Mouse (Mus musculus) v-Abl transformed pro-B cells (cell line): ENCODE data around the gene Fam126a.

Experiments
- in situ Hi-C, 2 experiments: fragments of 400-800 bp; cut with MboI; formaldehyde crosslinking; loops; one replicate each; pipeline ENCODE4 v1.15.1; 2025; ENCODE audit not compliant: unreplicated experiment in 2 of 2

The Fam126a gene

GRCm38 (mm10) chr5:24043367-24043766 is 12.9 kb upstream of the Fam126a start:
- in situ Hi-C loops, result loop anchor here in 1 of 2 experiments (25.0 kb wide), 1 partner anchor 656 kb away; no protein-coding TSS in a partner anchor

DNA sequence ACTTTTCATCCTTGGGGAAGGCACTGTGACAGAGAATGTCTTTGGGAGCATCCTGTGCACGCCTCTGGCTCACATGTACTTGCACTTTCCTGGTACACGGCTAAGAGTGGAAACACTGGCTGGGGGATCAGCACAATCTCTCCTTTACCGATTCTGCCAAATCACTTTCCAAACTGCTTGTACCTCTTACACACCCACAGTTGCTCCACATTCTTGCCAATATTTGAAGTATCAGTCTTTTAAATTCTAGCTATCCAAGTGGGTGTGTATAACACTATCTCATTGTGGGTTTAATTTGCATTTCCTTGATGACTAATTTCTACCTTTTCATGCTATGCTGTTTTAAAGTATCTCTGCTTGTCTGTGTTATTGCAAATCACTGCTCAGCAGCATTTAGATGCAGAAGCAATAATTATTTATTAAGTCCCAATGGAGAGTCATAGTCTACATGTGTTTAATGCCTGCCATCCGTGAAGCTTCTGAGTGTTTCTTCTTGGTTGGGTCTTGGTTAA is 10.9 kb upstream of the Fam126a start:
- in situ Hi-C loops, result loop anchor here in 1 of 2 experiments (25.0 kb wide), 1 partner anchor 654 kb away; no protein-coding TSS in a partner anchor

GRCm38 (mm10) chr5:24040601-24041000 is 10.1 kb upstream of the Fam126a start:
- in situ Hi-C loops, result loop anchor here in 1 of 2 experiments (25.0 kb wide), 1 partner anchor 653 kb away; no protein-coding TSS in a partner anchor

DNA sequence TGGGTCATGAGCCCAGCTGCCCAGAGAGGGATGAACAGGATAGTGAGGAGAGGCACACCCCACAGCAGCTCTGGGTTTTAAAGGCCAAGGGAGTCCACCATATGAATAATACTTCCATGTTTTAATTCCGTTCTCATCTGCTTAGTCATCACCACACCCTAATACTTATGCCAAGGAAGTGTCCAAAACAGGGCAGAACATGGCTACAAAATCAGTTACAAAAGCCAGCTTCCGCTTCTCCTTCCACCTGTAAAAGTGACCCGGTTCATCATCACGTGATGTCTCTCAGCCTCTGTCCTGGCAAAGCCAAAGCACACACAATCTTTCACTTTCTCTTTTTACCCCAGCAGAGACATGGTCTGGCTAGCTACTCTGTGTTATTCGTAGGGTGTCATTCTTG is 8.9 kb upstream of the Fam126a start:
- in situ Hi-C loops, result loop anchor here in 1 of 2 experiments (25.0 kb wide), 1 partner anchor 652 kb away; no protein-coding TSS in a partner anchor

GRCm38 (mm10) chr5:24038819-24039218 is 8.3 kb upstream of the Fam126a start:
- in situ Hi-C loops, result loop anchor here in 1 of 2 experiments (25.0 kb wide), 1 partner anchor 652 kb away; no protein-coding TSS in a partner anchor

GRCm38 (mm10) chr5:24038190-24038589 is 7.7 kb upstream of the Fam126a start:
- in situ Hi-C loops, result loop anchor here in 1 of 2 experiments (25.0 kb wide), 1 partner anchor 651 kb away; no protein-coding TSS in a partner anchor

- in situ Hi-C loops, result loop anchor here in 1 of 2 experiments (25.0 kb wide), 1 partner anchor 649 kb away; no protein-coding TSS in a partner anchor
These were observed 6.2 kb upstream of the Fam126a start for GRCm38 (mm10) chr5:24036731-24037130.

DNA sequence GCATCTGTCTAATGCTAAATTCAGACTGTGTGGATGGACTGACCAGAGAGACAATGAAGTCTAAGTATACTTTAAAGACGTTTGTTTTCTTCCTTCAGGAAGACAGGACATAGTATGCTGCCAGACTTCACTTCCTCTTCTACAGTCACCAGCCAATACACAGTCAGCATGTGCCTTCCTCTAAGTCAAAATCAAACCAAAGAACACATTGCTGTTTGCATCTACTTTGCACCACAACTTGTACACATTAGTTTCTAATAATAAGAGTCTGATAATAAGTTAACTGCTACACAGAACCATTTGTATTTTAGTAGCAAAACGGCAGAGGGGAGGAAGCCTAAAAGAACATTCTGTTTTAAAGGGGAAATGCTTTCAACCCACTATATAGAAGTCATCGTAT is 4.5 kb upstream of the Fam126a start:
- in situ Hi-C loops, result loop anchor here in 1 of 2 experiments (25.0 kb wide), 1 partner anchor 648 kb away; no protein-coding TSS in a partner anchor

DNA sequence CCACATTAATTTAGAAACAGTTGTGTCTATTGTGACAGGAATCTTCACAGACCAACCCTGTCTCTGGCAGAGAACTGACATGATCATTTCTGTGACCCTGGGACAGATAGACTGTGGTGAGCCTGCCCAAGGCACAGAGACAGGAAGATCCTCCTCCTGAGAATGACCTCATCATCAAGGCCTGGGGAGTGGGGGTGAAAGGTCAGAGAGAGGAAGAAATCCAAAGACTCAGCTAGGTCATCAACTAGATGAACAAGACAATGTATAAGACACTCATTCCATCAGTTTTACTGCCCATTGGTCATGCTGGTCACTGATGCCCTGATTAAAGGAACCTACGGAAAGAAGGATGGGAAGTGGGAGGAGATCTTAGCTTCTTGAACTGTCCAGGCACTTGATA is 3.6 kb upstream of the Fam126a start:
- in situ Hi-C loops, result loop anchor here in 1 of 2 experiments (25.0 kb wide), 1 partner anchor 647 kb away; no protein-coding TSS in a partner anchor

DNA sequence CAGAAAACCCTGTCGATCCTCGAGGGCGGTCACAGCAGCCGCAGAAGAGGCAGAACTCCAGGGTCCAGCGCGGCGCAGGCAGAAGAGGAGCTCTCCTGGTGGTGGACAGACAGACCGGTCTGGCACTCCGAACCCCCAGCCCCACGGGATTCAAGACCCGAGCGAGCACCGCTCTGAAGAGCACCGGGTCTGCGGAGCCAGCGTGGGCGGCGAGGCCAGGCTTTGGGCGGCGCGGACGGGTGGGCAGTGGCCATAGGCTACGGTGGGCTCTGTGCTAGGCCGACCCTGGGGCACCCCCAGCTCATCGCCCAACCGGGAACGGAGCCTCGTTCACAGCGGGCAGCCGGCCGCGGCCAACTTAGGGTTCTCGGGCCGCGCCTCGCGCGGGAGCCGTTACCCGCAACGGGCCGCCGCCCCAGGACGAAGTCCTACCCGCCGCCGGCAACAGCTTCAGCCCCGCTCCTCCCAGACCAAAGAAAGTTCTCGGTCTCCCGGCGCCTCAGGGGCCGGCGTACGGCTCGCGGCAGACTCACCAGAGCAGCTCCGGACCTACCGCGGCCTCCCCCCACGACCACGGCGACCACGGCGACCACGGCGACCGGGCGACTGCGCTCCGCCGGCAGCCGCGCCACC is 428 bp downstream of the Fam126a start:
- in situ Hi-C loops, result loop anchor here in 1 of 2 experiments (25.0 kb wide), 1 partner anchor 643 kb away; no protein-coding TSS in a partner anchor

- in situ Hi-C loops, result loop anchor here in 1 of 2 experiments (25.0 kb wide), 1 partner anchor 642 kb away; no protein-coding TSS in a partner anchor
These were observed 1.1 kb downstream of the Fam126a start for GRCm38 (mm10) chr5:24029331-24029771.

DNA sequence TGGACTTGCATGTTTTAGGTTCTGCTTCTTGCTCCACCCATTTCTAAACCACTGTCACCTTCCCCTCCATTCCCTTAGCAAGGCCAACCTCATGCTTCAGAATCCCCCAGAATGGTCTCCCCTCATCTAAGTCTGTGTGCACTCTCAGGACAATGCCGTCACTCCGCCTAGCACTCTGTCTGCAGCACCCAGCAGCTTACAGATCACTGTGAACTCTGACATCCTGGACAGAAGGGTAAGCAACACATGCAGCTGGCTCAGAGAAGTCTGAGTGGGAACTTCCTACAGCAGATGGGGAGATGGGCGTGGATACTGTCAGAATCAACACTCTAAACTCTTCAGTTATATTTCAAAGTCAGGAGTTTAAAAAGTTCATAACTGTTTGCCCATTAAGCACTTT is 5.5 kb downstream of the Fam126a start:
- in situ Hi-C loops, result loop anchor here in 1 of 2 experiments (25.0 kb wide), 1 partner anchor 638 kb away; no protein-coding TSS in a partner anchor

DNA sequence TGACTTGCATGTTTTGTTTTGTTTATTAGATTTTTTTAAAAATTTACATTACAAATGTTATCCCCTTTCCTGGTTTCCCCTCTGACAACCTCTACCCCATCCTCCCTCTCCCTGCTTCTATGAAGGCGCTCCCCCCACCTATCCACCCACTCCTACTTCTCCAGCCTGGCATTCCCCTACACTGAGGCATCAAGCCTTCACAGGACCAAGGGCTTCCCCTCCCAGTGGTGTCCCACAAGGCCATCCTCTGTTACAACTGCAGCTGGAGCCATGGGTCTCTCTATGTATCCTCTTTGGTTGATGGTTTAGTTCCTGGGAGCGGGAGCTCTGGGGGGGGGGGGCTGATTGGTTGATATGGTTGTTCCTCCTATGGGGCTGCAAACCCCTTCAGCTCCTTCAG is 7.3 kb downstream of the Fam126a start:
- in situ Hi-C loops, result no loop called here

DNA sequence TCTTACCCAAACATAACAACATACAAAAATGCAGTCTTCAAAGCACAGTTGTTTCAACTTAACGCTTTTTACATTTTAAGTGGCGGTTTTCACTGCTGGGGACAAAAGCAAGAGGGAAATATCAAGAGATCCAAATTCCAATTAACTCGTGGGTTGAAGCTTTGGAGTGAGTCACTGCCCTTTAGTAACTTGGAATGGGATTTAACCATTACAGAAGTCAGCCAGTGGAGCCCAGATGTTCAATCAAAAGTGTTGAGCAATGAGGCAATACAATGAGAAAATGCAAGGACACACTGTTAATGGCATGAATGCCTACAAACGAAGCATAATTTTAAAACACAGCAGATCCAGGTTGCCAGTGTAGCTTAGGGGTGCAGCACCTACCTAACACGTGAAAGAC is 8.8 kb downstream of the Fam126a start:
- in situ Hi-C loops, result no loop called here

DNA sequence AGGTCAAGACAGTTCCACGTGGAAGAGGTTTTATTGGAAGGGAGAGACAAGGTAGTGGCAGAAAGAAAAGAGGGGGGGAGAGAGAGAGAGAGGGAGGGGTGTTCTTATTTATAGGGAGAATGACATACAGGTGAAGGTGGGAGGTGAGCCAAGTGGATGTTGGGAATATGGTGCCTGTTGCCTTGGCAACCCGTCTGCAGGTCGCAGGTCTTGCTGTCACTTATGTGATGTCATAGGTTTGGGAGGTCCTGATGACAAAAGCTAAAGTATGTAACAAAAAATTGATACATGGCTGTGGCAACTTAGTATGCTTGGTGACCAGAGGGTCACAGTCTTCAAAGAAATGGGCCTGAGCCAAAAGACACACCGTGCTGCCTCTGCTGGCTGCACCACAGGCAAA is 10.1 kb downstream of the Fam126a start:
- in situ Hi-C loops, result no loop called here

- in situ Hi-C loops, result no loop called here
These were observed 10.9 kb downstream of the Fam126a start for GRCm38 (mm10) chr5:24019341-24020185.

- in situ Hi-C loops, result no loop called here
These were observed 11.7 kb downstream of the Fam126a start for GRCm38 (mm10) chr5:24018621-24019261.

DNA sequence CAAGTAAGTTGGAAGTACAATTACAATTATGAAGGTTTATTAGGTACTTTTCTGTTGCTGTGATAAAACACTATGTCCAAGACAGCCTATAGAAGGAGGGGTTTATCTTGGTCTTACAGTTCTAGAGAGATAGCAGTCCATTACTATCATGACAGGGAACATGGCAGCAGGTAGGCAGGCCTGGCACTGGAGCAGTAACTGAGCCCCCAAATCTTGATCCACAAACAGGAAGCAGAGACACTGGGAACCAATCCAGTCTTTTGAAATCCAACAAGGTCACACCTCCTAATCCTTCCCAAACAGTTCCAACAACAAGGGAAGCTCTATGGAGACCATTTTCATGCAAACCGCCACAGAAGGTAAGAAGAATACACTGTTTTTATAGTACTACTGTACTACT is 13.6 kb downstream of the Fam126a start:
- in situ Hi-C loops, result no loop called here

DNA sequence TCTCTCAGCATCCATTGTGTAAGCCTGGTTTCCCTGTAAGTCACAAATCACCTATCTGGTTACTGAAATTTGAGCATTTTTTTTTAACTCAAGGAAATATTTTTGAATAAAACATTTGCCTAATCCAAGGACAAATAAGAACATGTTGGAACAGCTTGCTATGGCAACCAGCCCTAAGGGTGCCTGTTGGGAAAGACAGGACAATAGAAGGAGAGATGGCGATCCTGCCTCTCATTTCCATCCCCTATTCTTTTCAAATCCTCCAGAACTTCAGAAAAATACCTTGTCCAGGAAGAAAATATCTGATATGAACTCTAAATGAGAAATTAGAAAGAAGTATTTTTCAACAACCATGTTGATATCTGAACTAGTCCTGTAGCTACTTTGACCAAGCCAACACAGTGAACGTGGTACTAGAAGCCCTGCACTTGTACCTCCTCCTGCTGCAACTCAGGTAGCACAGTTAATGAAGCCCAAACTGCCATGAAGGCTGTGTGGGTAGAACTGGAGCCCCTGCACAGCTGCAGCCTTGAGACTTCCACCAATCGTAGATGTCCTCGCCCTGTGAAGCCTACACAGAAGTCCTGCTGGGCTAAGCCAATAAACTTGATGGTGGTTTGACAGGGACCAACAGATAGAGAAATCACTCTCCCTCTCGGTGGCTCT is 17.0 kb downstream of the Fam126a start:
- in situ Hi-C loops, result no loop called here
